Mouse (Mus musculus) right cerebral cortex, postnatal 36 days (tissue): Measurements from ENCODE around the gene Ppp2r2c.

Experiments
- DNase-seq, 2 experiments: peaks; one replicate each; pipeline ENCODE4 v3.0.0; 2022; ENCODE audit warnings: low spot score in 2 of 2, mixed read lengths in 1 of 2

Gene Ppp2r2c

GRCm38 (mm10) chr5:36897999-36898398 is 29.7 kb downstream of the Ppp2r2c start:
- no peak for DNase-seq

GRCm38 (mm10) chr5:36898415-36899109 is 30.2 kb downstream of the Ppp2r2c start:
- no peak for DNase-seq

GRCm38 (mm10) chr5:36899392-36899791 is 31.1 kb downstream of the Ppp2r2c start:
- DNase-seq = no peak

DNA sequence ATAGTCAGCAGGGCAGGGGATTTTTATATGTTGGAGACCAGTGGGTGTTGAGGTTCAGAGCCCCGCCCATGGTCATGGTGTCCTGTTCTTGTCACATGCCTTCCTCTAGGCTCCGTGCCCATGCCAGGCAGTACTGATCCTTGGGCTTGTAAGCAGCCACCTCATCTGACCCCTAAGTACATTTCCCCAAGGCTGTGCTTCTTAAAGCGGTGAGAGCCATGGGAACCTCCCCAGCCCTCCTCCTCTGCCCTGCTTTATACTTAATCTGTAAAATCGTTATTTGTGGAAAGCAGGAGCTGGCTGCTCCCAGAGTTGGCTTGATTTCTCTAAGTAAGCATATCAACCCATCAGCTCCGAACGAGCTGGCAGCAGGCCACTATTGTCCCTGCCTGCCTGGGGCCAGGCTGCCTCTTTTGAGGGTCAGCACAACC is 31.9 kb downstream of the Ppp2r2c start:
- DNase-seq = no peak

DNA sequence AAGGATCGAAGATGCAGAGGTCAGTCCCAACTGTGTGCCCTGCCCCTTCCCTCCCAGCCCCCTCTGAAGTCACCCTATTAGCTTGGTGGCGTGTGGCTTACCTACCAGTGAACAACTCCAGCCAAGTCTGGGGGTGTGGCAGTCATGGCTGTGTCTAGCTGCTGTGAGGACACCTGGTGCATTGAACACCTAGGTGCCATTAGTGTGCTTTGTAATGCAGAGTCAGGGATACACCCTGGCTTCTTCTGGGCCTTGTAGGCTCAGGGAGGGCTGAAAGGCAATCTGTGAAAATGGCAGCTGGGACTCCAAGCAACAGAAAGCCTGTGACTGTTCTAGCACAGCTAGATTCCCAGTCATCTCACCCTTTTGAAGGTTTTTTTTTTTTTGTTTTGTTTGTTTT is 34.5 kb downstream of the Ppp2r2c start:
- no peak for DNase-seq

DNA sequence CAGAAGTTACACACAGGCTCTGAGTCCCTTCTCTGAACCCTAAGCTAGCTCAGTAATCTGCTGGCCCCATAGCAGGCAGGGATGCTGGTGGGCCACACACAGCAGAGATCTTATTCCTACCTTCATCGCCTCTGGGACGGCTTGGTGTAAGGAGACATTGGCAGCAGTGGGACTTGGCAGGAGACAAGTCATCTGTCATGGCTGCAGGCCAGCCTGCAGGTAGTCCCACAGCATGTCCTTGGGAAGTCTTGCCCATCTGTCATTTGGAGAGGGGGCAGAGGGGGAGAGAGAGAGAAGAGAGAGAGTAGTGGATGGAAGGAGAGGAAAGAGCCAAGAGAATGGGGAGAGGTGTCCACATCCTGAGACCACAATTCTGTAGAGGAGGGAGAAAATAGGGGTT is 35.8 kb downstream of the Ppp2r2c start:
- no peak for DNase-seq

GRCm38 (mm10) chr5:36904703-36905102 is 36.4 kb downstream of the Ppp2r2c start:
- no peak for DNase-seq

DNA sequence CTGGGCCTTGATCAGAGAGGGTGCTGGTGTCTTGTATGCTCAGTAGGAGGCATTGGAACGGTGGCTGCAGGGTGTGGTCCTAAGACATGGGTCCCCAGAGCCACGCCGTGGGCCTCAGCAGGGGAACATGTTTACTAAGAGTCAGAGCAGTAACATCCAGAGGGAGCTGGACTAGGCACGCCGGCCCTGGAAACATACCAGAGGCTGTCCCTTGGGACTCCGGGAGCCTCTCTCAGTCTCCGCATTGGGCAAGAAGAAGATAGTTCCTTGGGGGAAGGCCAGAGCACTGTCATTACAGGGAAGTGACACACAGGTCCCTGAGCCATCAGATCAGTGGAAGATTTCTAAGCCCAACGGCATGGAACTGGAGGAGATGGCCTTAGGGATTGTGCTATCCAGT is 36.9 kb downstream of the Ppp2r2c start:
- DNase-seq = no peak

DNA sequence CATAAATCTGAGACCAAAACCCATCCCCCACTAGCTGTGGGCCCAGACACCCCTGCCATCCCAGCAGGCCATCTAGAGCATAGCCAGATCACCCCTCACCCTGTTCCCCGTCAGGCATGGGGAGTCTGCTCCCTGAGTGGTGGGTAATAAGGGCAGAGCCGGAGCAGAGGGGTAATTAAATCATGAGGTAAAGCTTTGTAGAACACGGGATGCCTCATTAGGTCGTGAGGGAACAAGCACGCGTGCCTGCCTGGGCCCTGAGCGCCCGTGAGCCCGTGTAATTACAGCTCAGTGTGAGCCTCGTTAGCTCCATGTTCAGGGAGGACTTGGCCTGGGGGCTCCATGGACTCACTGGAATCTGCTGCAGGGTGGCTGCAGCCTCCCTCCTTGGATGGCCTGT is 39.4 kb downstream of the Ppp2r2c start:
- no peak for DNase-seq

- no peak for DNase-seq
These were observed 41.2 kb downstream of the Ppp2r2c start for GRCm38 (mm10) chr5:36909545-36909944.

DNA sequence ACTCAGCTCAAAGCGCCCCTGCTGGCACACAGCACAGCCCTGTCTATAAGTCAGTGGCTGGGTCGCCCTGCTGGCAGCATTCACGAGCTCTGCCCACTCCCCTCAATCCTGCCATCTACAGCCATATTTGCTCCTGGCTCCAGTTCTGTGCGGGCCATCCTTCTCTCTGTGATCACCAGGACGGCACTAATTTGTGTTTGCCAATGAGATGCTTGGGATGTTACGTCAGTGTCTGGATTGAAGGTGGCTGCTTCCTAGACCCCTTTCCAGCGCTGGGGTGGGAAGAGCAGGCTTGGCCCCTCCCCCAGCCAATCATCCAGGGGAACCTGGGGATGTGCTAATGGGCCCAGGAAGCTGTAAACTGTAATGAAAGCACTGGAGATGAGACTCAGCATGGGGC is 42.7 kb downstream of the Ppp2r2c start:
- DNase-seq = no peak

- DNase-seq = no peak
These were observed 43.5 kb downstream of the Ppp2r2c start for GRCm38 (mm10) chr5:36911759-36912352.

DNA sequence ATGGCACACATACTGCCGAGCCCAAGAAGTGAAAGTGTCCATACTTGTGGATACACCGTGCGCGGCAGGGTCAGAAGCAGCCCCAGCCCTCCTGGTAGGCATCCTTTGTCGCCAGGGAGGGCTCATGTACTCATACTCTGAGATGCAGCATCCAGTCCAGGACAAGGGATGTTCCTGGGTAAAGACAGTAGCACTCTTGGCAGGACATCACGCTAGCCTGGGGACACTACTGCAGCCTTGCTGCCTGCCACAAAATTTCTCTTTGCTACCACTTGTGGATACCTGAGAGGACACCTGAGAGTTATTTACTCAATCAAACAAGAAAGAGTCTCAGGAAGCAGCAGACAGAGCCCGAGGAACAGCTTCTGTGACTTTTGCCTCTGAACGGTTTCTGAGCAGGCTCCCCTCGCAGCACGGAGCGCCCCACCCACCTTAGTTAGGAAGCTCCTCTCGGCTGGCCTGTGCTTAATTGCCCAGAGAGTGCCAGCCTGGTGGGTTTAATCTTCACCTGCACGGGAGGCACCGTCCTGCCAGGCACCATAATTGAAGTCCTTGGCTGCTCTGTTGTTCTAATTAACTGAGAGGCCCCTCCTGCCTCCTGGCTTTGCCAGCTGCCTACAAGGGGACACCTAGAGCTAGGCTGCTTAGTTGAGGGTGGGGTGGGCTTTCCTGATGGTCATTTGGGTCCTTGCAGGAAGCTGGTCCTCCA is 44.4 kb downstream of the Ppp2r2c start:
- no peak for DNase-seq

GRCm38 (mm10) chr5:36915256-36915655 is 46.9 kb downstream of the Ppp2r2c start:
- no peak for DNase-seq

DNA sequence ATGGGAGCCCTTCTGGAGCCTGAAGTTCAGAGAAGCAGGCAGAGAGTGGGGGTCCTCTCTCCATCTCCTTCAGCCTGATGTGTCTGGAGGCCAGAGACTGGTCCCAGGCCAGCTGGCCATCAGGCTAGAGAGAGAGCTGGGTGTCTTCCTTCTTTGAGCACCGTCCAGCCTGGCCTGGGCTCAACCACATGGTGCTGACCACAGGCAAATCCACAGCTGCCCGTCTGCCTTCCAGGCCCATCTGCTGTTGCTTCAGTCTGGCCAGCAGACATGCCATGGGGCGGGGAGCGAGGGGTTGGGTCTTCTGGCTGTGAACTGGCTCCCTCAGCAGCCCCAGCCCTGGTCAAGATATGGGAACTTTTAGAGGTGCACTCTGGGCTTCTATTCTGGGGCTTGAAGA is 48.3 kb downstream of the Ppp2r2c start:
- DNase-seq = no peak

DNA sequence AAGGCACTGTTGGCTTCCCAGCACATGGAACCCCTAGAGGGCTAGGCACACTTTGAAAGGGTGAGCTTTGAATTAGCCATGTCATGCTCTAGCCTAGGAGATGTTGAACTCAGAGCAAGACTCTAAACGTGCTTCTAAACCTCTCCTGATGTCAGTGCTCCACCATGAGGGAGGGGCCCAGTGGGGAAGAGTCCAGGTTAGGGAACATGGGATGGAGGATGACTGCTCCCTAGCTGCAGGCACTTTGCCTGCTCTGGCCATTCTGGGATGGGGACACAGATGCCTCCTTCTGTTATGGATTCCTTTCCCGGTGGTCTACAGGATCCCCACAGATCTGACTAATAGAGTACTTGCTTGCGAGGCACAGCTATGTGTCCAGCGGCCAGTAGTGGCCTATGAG is 48.9 kb downstream of the Ppp2r2c start:
- DNase-seq = no peak

GRCm38 (mm10) chr5:36918016-36918415 is 49.7 kb downstream of the Ppp2r2c start:
- DNase-seq = no peak

- DNase-seq = no peak
These were observed 51.8 kb downstream of the Ppp2r2c start for GRCm38 (mm10) chr5:36920072-36920471.

DNA sequence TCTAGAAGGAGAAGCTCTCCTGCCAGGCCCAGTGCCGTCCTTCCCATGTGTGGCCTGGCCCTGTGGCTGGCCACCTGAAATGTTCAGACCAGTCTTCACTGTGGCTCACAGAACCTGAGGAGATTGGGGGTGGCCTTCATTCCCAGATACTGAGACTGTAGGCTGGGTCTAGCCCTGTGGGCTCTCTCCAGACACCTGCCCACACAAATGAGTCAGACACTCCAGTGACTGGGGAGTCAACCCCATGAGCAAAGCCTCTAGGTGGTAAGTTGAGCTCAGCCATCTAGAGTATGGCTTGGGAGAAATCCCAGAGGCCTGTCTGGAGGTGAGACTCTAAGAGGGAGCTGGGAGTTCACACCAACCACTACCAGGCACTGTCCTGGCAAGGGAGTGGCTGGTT is 53.6 kb downstream of the Ppp2r2c start:
- DNase-seq = peak in 1 of 2 experiments; percentile 46

- no peak for DNase-seq
These were observed 54.5 kb downstream of the Ppp2r2c start for GRCm38 (mm10) chr5:36922811-36923210.

GRCm38 (mm10) chr5:36923826-36924700 is 55.8 kb downstream of the Ppp2r2c start:
- peak; percentile 33 to 58 for DNase-seq

DNA sequence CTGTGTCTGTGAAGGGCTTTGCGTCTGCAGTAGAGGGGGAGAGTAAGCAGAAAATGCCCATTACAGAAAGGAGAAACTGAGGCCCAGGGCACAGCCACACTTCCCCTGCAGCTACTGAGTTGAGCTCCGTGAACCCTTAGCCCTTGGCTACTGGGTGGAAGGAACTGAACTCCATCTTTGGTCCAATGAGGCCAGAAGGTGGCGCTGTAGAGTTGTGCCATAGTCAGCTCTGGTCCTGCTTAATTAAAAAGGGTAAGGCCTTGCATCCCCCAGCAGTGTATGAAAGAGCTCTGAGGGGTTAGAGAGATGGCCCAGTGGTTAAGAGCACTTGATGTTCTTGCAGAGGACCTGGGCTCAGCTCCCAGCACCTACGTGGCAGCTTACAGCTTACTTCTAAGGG is 60.4 kb downstream of the Ppp2r2c start:
- DNase-seq = no peak
